Mouse (Mus musculus): ENCODE measurements around the gene BC017158. TPM values are rescaled to one million over a fixed set of nuclear protein-coding genes. Genes with fewer than 3 reads are reported as not detected.

Gene BC017158
- polyA plus RNA-seq, 1 experiment from 2014 or later = 26.3 TPM

DNA sequence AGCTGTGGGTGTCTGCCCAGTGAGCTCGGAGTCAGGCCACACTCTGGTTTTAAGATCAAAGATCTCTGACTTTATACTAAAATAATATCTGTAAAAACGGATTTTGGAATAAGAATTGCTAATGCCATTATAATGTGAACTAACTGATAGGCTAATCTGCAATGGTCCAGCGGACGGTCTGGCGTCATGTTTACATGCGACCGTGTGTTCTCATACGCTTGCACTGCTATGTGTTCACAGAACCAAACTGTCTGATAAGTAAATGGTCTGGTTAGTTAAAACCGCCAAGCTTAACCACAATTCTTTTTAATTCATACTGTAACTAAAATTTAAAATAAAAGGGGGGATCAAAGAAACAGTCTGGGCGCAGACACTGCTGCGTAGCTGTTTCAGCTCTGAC lies 16.2 kb downstream of the BC017158 start:
- WGBS = 89% methylated on average over 11 of the region's 11 CpGs
- H3K9ac ChIP-seq = no peak overlapping the region
- peaks cover 38% of the 10 kb centered on the region for H3K36me3 ChIP-seq
- no peak overlapping the region for H3K4me3 ChIP-seq
- H3K27me3 ChIP-seq = no peaks in the 10 kb centered on the region
- H3K9me3 ChIP-seq = no peaks in the 10 kb centered on the region
- no peak overlapping the region for H3K27ac ChIP-seq
- no peak for ATAC-seq (ENCODE audit: insufficient number of reproducible peaks, low FRiP score, low TSS enrichment, low read depth)
- 0 out of 2 replicates have a peak, but pooled peaks cover 3% of the 10 kb centered on the region for H3K4me1 ChIP-seq
- no peak overlapping the region for H3K4me2 ChIP-seq

DNA sequence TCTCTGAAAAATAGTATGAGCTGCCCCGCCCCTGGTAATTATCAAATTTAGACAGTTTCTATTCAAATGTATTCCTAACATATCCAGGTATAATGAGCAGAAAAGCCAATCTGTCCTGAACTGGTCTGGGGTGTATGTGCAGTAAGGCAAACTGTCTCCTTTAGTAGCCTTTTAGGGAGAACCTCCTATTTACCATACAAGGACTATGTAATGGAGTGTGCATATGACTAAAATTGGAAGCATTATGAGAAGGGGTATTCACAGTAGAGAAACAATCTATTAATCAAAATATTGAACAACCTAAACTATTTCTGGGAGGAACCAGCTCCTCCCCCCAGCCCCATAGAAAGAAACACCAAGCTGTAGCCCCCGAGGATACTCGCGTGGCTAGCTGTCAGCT lies 18.2 kb downstream of the BC017158 start:
- 0 out of 2 replicates have a peak, but pooled peaks cover 3% of the 10 kb centered on the region for H3K4me1 ChIP-seq
- 86% methylated on average over 4 of the region's 4 CpGs for WGBS
- peaks cover 43% of the 10 kb centered on the region for H3K36me3 ChIP-seq
- no peak overlapping the region for H3K4me2 ChIP-seq
- H3K9me3 ChIP-seq = no peaks in the 10 kb centered on the region
- H3K4me3 ChIP-seq = no peak overlapping the region
- H3K9ac ChIP-seq = no peak overlapping the region
- no peak overlapping the region for H3K27ac ChIP-seq
- no peaks in the 10 kb centered on the region for H3K27me3 ChIP-seq
- ATAC-seq (ENCODE audit: insufficient number of reproducible peaks, low FRiP score, low TSS enrichment, low read depth) = no peak

DNA sequence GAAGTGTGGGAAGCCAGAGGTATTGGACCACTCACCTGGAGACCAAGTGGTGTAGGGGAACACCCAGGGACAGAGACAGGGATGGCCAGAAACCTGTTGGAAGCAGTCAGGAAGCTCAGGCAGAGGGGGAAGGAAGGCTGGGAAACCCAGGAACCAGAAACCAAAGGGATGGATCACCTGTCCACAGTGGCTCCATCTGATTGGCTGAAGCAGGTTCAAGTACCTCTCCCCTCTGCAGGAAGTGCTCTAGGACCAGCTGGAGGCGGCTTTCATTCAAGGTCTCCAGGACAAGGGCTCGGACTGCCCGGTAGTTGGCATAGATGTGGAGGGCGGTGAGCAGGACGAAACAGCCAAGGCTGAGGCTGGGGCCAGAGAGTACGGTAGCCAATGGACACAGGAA lies 21.9 kb downstream of the BC017158 start:
- Histone ChIP-seq H3K4me1 (no peaks in the 10 kb centered on the region), H3K9me3 (no peaks in the 10 kb centered on the region), H3K4me2 (no peak overlapping the region), H3K9ac (no peak overlapping the region), H3K4me3 (no peak overlapping the region), H3K27ac (no peak overlapping the region), H3K36me3 (peaks cover 75% of the 10 kb centered on the region), H3K27me3 (no peaks in the 10 kb centered on the region)
- no peak for ATAC-seq (ENCODE audit: insufficient number of reproducible peaks, low FRiP score, low TSS enrichment, low read depth)
- 96% methylated on average over 6 of the region's 6 CpGs for WGBS

DNA sequence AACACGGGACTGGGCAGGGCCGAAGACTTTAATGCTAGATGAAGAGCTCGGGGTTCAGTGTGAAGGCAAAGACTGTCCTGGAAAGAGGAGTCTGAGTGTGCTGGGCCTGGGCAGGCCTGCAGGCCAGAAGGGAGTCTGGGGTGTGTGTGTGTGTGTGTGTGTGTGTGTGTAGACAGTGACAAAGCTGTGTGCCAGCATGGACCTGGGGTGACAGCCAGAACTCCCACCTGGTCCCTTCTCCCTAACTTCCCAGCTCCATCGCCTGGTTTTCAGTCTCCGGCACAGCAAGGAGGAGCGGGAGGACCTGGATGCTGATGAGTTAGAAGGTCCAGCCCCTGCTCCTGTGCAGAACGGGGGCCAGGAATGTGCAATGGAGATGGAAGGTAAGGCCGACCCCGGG lies 26.5 kb downstream of the BC017158 start:
- Histone ChIP-seq H3K27me3 (no peaks in the 10 kb centered on the region), H3K9me3 (no peaks in the 10 kb centered on the region), H3K4me2 (no peak overlapping the region), H3K4me1 (no peaks in the 10 kb centered on the region), H3K9ac (no peak overlapping the region), H3K4me3 (no peak overlapping the region), H3K36me3 (peaks cover 64% of the 10 kb centered on the region), H3K27ac (no peak overlapping the region)
- no peak for ATAC-seq (ENCODE audit: insufficient number of reproducible peaks, low FRiP score, low TSS enrichment, low read depth)
- WGBS = 94% methylated on average over 9 of the region's 9 CpGs

DNA sequence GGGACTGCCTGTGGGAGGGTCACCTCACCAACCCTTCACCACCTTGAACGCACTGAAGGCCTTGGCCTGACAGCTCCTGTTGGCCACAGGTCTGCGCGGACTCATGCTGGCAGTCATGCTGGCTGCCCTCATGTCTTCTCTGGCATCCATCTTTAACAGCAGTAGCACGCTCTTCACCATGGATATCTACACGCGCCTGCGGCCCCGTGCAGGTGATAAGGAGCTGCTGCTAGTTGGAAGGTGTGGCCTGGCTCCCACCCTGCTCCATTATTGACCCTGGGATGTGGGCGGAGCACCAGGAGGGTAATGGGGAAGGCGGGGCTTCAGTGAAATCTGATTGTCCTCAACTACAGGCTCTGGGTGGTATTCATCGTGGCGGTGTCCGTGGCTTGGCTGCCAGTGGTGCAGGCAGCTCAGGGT lies 27.5 kb downstream of the BC017158 start:
- Histone ChIP-seq H3K9ac (no peak overlapping the region), H3K4me1 (no peaks in the 10 kb centered on the region), H3K36me3 (peaks cover 53% of the 10 kb centered on the region), H3K9me3 (no peaks in the 10 kb centered on the region), H3K27me3 (no peaks in the 10 kb centered on the region), H3K4me3 (no peak overlapping the region), H3K27ac (no peak overlapping the region), H3K4me2 (no peak overlapping the region)
- 58% methylated on average over 13 of the region's 13 CpGs for WGBS
- no peak for ATAC-seq (ENCODE audit: insufficient number of reproducible peaks, low FRiP score, low TSS enrichment, low read depth)

DNA sequence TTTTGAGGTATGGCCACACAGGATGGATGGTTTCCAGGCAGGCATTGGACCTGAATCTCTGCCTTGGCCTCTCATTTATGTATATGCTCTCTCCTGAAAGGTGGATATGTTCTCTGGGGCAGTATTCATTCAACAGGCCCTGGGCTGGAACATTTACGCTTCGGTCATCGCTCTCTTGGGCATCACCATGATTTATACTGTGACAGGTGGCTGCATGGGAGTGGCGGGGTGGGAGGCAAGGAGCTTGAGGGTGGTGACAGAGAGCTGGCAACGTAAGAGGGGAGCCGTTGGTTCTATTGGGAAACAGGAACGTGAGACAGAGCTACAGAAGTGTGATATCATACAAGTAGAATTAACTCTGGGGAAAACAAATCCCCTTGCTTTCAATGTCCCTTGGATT lies 30.2 kb downstream of the BC017158 start:
- Histone ChIP-seq H3K27ac (no peak overlapping the region), H3K27me3 (no peaks in the 10 kb centered on the region), H3K9ac (no peak overlapping the region), H3K4me2 (no peak overlapping the region), H3K36me3 (peaks cover 27% of the 10 kb centered on the region), H3K4me1 (no peaks in the 10 kb centered on the region), H3K4me3 (no peak overlapping the region), H3K9me3 (no peaks in the 10 kb centered on the region)
- no peak for ATAC-seq (ENCODE audit: insufficient number of reproducible peaks, low FRiP score, low TSS enrichment, low read depth)
- WGBS = 81% methylated on average over 7 of the region's 7 CpGs

DNA sequence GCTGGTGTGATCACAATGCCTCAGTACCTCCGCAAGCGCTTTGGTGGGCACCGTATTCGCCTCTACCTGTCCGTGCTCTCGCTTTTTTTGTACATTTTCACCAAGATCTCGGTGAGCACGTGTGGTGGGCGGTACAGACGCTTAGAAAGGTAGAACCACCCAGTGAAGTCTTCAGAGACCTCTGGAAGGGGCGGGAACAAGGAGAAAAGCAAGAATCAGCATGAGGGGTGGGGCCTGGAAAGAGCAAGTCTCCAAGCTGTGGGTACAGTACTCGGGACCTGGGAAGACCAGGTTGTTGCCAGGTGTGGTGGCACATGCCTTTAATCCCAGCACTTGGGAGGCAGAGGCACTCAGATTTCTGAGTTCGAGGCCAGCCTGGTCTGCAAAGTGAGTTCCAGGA lies 30.6 kb downstream of the BC017158 start:
- H3K27ac ChIP-seq = no peak overlapping the region
- no peaks in the 10 kb centered on the region for H3K9me3 ChIP-seq
- no peaks in the 10 kb centered on the region for H3K4me1 ChIP-seq
- no peak overlapping the region for H3K4me2 ChIP-seq
- no peak overlapping the region for H3K4me3 ChIP-seq
- peaks cover 23% of the 10 kb centered on the region for H3K36me3 ChIP-seq
- ATAC-seq (ENCODE audit: insufficient number of reproducible peaks, low FRiP score, low TSS enrichment, low read depth) = no peak
- H3K9ac ChIP-seq = no peak overlapping the region
- 60% methylated on average over 13 of the region's 13 CpGs for WGBS
- no peaks in the 10 kb centered on the region for H3K27me3 ChIP-seq

DNA sequence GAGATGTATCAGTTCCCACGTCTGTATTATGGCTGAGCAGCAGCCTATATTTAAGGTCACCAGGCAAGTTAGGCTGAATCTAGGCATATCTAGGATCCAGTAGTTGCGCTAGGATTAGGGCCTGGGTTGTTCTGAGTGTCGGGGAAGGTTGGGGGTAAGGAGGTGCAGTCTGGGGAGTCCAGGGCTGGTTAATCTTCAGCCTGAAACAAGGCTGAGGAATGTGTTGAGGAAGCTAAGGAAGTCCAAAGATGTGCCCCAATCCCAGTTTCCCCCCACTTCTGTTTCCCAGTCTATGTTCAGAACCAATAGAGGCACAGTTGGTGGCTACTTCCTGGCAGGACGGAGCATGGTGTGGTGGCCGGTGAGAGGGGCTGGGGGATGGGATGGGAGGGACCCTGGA lies 31.9 kb downstream of the BC017158 start:
- Histone ChIP-seq H3K4me3 (no peak overlapping the region), H3K36me3 (peaks cover 9% of the 10 kb centered on the region; the same call in 1 of the 2 replicates), H3K4me2 (no peak overlapping the region), H3K27me3 (no peaks in the 10 kb centered on the region), H3K27ac (no peak overlapping the region), H3K9ac (no peak overlapping the region), H3K9me3 (no peaks in the 10 kb centered on the region), H3K4me1 (no peaks in the 10 kb centered on the region)
- no peak for ATAC-seq (ENCODE audit: insufficient number of reproducible peaks, low FRiP score, low TSS enrichment, low read depth)
- 78% methylated on average over 5 of the region's 5 CpGs for WGBS

DNA sequence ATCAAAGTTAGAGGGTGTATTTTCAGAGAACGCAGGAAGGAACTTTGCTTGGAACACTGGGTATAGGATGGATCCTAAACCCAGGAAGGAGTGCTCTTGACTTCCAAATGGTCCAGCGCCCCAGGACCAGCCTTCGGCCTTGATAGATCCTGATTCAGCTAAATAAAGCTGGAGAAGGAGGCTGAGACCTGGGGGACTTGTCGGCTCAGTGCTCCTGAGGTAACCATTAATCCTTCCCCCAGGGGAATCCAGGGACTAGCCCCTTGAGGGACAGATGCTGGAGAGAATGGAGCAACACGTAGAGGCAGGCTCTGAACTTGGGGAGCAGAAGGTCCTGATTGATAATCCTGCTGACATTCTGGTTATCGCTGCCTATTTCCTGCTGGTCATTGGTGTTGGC lies 32.6 kb downstream of the BC017158 start, which contains the start of gene Slc5a2:
Gene Slc5a2 (plus strand): TSS at position 247 of the 400 bp plus-strand sequence.
- 82% methylated on average over 6 of the region's 6 CpGs for WGBS
- no peak for ATAC-seq (ENCODE audit: insufficient number of reproducible peaks, low FRiP score, low TSS enrichment, low read depth)

DNA sequence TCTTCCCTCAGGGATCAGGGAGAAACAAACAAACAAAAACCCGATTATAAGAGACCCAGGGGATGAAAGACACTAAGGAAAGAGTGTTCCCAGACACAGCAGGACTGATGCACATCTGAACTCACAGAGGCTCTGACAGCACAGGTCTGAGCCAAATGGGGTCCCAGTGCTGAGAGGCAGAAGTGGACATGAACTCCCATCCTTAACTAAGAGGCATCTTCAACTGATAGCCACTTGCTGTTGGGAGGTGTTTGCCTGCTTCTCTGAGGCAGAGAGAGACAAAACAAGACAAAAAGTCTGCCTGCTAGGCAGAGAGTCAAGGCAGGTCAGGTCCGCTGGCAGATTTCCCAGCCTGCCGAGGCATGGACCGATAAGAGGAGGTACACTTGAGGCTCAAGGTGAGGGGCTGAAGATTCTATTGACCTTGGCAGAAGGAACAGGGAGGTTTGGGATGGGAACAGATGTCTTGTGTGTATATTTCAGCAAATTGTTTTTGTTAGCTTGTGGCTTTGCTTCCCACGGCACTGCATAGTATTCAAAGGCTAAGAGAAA lies 41.1 kb downstream of the BC017158 start:
- Histone ChIP-seq H3K4me3 (no peak overlapping the region), H3K9me3 (no peaks in the 10 kb centered on the region), H3K36me3 (peaks cover 11% of the 10 kb centered on the region), H3K4me1 (peaks cover 15% of the 10 kb centered on the region), H3K4me2 (no peak overlapping the region), H3K27ac (no peak overlapping the region), H3K27me3 (0 out of 2 replicates have a peak, but pooled peaks cover 3% of the 10 kb centered on the region), H3K9ac (no peak overlapping the region)
- ATAC-seq (ENCODE audit: insufficient number of reproducible peaks, low FRiP score, low TSS enrichment, low read depth) = no peak
- WGBS = 52% methylated on average over 5 of the region's 5 CpGs

More for the DNA sequence above, 32.6 kb downstream of the BC017158 start, which contains the start of gene Slc5a2:
- H3K9ac ChIP-seq = no peak within 1 kb of the TSS
- no peak within 1 kb of the TSS for H3K4me2 ChIP-seq
- no peaks in the 10 kb centered on the region for H3K9me3 ChIP-seq
- no peak within 1 kb of the TSS for H3K4me3 ChIP-seq
- H3K4me1 ChIP-seq = no peaks in the 10 kb centered on the region
- 0 out of 2 replicates have a peak, but pooled peaks cover 3% of the 10 kb centered on the region for H3K36me3 ChIP-seq
- no peak within 1 kb of the TSS for H3K27ac ChIP-seq
- 0 out of 2 replicates have a peak, but pooled peaks cover under 1% of the 10 kb centered on the region for H3K27me3 ChIP-seq

DNA sequence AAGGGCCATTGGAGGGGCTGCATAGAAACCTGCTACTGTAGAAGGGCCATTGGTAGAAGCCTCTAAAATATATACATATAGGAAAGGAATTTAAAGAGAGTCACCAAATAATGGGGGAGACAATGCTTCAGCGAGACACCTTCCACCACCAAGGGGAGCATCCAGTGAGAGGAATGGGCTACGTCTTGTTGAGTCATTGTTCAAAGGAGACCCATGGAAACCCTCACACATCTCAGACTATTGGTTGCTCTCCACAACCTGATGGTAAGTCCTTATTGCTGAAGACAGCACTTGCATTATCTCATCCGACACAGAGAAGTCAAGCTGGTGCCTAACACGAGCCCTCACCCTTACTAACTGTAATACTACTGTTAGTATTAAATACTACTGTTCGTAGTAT lies 42.2 kb downstream of the BC017158 start:
- H3K4me3 ChIP-seq = no peak overlapping the region
- no peak overlapping the region for H3K27ac ChIP-seq
- ATAC-seq (ENCODE audit: insufficient number of reproducible peaks, low FRiP score, low TSS enrichment, low read depth) = no peak
- WGBS = 87% methylated on average over 5 of the region's 5 CpGs
- peaks cover 11% of the 10 kb centered on the region for H3K36me3 ChIP-seq
- H3K9ac ChIP-seq = no peak overlapping the region
- no peaks in the 10 kb centered on the region for H3K9me3 ChIP-seq
- H3K4me1 ChIP-seq = peaks cover 20% of the 10 kb centered on the region
- H3K27me3 ChIP-seq = 0 out of 2 replicates have a peak, but pooled peaks cover 3% of the 10 kb centered on the region
- H3K4me2 ChIP-seq = no peak overlapping the region

DNA sequence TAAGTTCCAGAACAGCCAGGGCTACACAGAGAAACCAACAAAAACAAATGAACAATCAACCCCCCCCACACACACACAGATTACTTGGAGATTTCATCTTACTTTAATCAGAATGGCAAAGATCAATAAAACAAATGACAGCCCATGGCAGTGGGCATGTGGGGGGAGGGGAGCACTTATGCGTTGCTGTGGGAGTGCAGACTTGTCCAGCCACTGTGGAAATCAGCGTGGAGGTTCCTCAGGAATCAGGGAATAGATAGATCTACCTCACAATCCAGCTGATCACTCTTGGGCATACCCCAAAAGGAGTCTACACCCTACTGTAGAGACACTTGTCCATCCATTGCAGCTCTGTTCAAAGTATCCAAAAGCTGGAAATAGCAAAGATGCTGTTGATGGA lies 43.0 kb downstream of the BC017158 start:
- Histone ChIP-seq H3K27me3 (no peaks in the 10 kb centered on the region), H3K4me2 (no peak overlapping the region), H3K36me3 (peaks cover 18% of the 10 kb centered on the region), H3K4me3 (no peak overlapping the region), H3K9me3 (no peaks in the 10 kb centered on the region), H3K27ac (no peak overlapping the region), H3K9ac (no peak overlapping the region), H3K4me1 (peaks cover 20% of the 10 kb centered on the region)
- ATAC-seq (ENCODE audit: insufficient number of reproducible peaks, low FRiP score, low TSS enrichment, low read depth) = no peak
- WGBS = 64% methylated on average over 2 of the region's 2 CpGs

DNA sequence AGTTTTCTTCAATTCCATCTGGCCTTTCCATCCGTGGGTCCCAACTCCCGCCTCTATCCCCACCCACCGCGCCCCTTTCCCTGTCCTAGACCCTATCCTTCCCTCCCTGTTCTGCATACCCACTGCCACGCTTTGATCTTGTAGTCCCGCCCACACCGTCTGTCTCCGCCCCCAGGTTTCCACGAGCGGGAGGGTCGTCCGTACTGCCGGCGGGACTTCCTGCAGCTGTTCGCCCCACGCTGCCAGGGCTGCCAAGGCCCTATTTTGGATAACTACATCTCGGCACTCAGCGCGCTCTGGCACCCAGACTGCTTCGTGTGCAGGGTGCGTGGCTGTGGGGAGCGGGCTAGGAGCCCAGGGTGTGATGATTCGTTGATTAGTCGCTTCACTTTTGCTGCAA lies 45.4 kb downstream of the BC017158 start:
- 0 out of 2 replicates have a peak, but pooled peaks have one; percentile 32 for ATAC-seq (ENCODE audit: insufficient number of reproducible peaks, low FRiP score, low TSS enrichment, low read depth)
- Histone ChIP-seq H3K4me1 (peaks cover 33% of the 10 kb centered on the region), H3K36me3 (peaks cover 25% of the 10 kb centered on the region), H3K4me2 (peak overlapping the region; percentile 40), H3K9me3 (no peaks in the 10 kb centered on the region), H3K27me3 (no peaks in the 10 kb centered on the region), H3K4me3 (peak overlapping the region; percentile 9), H3K9ac (no peak overlapping the region), H3K27ac (no peak overlapping the region)
- WGBS = 11% methylated on average over 24 of the region's 24 CpGs

All from limb, embryonic 15.5 days (tissue).